Mouse (Mus musculus): ENCODE data around the gene Rest.
A peak's percentile ranks its signal among the peaks of the same experiment; 100 is the strongest.

Gene Rest

DNA sequence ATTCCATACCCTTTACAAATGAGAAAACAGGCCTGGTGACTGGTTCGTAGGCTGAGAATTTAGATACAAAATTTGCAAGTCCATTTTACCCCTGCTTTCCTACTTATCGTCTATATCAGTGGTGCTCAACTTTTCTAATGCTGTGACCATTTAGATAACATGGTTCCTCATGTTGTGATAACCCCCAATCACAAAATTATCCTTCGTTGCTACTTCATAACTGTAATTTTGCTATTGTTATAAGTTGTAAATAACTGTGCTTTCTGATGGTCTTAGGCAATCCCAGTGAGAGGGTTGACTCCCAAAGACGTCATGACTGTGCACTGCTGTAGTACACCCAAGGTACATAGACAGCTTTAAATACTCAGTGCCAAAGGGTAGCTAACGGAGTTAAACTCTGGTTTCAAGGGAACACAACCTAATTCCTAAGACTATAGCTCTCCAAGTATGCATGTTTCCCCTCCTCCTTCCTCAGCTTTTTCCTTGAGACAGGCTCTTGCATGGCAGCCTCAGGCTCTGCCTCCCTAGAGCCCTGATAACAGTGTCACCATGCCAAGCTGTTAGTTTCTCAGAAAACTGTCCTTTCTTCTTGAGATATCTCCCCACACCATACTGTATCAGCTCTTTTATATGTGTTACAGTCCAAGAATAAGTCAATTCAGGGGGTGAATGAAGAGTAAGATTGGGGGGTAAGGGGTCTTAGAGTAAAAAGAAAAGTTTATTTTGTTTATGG lies 42.7 kb downstream of the Rest start:
- Histone ChIP-seq H3K27me3 (ENCODE audit: insufficient read depth, low read length) (peaks cover 14% of the 10 kb centered on the region), H3K4me3 (replicated peaks; ENCODE audit: low read length) (peak overlapping the region; percentile 98), H3K36me3 (ENCODE audit: insufficient read depth, low read length) (peaks cover 46% of the 10 kb centered on the region), H3K9me3 (ENCODE audit: low read length) (no peaks in the 10 kb centered on the region), H3K4me1 (replicated peaks; ENCODE audit: low read depth, low read length) (peaks cover 32% of the 10 kb centered on the region)
- TF ChIP-seq CTCF (conservative IDR thresholded peaks at IDR 0.05; ENCODE audit: low read length), result no peak
- no peak for TF ChIP-seq POU5F1 (IDR thresholded peaks at IDR 0.05; ENCODE audit: borderline replicate concordance, low read length)
- TF ChIP-seq NANOG (IDR thresholded peaks at IDR 0.05; ENCODE audit: borderline replicate concordance, low read length), result no peak

DNA sequence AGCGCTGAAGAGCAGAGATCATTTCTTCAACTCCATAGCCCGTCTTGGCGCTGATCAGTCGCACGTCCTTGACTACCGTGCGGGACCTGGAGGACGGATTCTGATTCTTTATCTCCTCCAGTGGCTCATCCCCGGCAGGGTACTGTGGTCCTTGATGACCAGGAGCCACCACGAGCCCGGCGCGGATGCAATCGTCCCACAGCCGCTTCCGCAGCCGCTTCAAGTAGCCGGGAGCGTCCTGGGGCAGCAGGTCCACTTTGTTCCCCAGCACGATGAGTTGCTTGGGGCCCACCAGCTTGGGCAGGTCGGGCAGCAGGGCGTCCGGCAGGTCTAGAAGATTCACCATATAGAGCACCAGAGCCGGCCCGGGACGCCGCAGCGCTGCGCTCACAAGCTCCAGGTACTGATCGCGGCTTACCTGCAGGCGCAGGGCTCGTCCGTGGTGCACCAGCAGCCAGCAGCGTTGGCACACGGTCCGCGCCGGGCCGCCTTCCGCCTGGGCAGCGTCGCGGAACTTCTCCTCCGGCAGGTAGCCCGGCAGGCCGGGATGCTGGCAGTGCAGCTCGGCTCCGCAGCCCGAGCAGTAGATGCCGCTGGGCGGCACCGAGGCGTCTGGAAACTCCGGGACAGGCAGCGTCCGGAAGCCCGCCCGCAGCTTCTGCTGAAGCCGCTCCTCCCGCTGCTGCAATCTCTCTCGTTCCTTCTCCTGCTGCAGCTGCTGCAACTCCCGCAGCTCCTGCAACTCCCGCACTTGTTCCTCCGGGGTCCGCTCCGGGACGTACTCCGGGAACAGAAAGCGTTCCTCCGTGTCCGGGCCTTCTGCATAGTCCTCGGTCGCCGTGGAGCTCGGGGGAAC lies 44.0 kb downstream of the Rest start:
- Histone ChIP-seq H3K4me3 (replicated peaks; ENCODE audit: low read length) (peak overlapping the region; percentile 98), H3K9me3 (ENCODE audit: low read length) (no peaks in the 10 kb centered on the region), H3K4me1 (replicated peaks; ENCODE audit: low read depth, low read length) (peaks cover 38% of the 10 kb centered on the region), H3K36me3 (ENCODE audit: insufficient read depth, low read length) (peaks cover 54% of the 10 kb centered on the region), H3K27me3 (ENCODE audit: insufficient read depth, low read length) (peaks cover 14% of the 10 kb centered on the region)
- no peak for TF ChIP-seq NANOG (IDR thresholded peaks at IDR 0.05; ENCODE audit: borderline replicate concordance, low read length)
- TF ChIP-seq POU5F1 (IDR thresholded peaks at IDR 0.05; ENCODE audit: borderline replicate concordance, low read length), result no peak
- no peak for TF ChIP-seq CTCF (conservative IDR thresholded peaks at IDR 0.05; ENCODE audit: low read length)

DNA sequence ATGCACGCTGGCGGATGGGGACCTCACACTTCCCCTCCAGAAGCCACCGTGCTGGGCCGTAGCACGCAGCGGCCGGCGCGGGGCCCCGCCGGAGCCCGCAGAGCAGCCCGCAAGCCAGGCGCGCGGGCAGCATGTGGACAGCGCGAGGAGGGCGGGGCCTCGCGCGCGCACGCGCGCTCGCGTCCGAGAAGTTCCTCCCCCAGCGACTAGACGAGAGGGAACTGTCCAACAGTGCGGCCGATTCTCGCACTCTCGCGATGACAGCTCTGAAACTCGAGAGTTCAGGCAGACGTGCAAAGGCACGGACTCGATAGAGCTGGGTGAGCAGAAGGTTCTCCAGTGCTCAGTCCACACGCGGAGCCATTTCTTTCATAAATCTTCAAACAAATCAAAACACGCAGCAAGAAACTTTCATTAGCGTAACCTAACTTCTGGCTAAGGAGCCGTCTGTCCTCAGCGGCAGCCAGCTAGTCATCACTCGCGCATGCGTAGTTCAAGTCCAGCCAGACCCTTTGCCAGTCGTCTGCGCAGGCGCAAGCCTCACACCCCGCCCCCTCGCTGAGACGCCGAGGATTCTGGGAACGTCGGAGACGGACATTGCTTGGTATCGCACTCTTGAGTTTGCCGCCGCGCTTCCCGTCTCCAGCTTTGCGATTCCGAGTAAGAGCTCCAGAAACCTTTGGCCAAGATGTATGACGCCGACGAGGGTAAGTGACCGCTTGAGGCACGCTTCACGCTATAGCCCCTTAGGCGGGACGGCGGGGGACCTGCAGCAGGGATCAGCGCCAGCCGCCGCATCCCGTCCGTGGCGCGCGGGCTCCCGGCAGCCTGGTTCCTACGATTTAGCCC lies 44.9 kb downstream of the Rest start, which contains the start of the genes Noa1 and Polr2b:
Gene Noa1 (minus strand): TSS at position 161 of the 849 bp plus-strand sequence.
Gene Polr2b (plus strand): TSS at position 224 of the 849 bp plus-strand sequence.
- peaks cover 14% of the 10 kb centered on the region for H3K27me3 ChIP-seq (ENCODE audit: insufficient read depth, low read length)

DNA sequence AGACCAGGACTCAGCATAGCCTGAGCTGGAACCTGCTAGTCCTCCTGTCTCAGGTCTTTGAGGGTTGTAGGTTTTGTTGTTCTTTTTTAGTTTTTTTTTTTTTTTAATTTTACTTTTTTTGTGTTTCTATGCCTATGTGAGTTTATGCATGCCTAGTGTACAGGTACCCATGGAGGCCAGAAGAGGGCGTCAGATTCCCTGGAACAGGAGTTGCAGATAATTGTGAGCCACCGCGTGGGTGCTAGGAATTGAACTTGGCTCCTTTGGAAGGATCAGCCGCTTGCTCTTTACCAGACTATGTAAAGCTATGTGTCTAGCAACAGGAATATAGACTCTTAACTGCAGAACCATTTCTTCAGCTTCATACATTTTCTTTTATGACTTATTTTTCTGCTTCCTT lies 48.9 kb downstream of the Rest start:
- TF ChIP-seq POU5F1 (IDR thresholded peaks at IDR 0.05; ENCODE audit: borderline replicate concordance, low read length) (no peak), CTCF (conservative IDR thresholded peaks at IDR 0.05; ENCODE audit: low read length) (peak; percentile 40)

More for the DNA sequence above, 44.9 kb downstream of the Rest start, which contains the start of the genes Noa1 and Polr2b:
- peaks cover 38% of the 10 kb centered on the region for H3K4me1 ChIP-seq (replicated peaks; ENCODE audit: low read depth, low read length)
- peak within 1 kb of the TSS; percentile 98 for H3K4me3 ChIP-seq (replicated peaks; ENCODE audit: low read length)
- no peaks in the 10 kb centered on the region for H3K9me3 ChIP-seq (ENCODE audit: low read length)
- TF ChIP-seq CTCF (conservative IDR thresholded peaks at IDR 0.05; ENCODE audit: low read length), result no peak
- no peak for TF ChIP-seq POU5F1 (IDR thresholded peaks at IDR 0.05; ENCODE audit: borderline replicate concordance, low read length)
- no peak for TF ChIP-seq NANOG (IDR thresholded peaks at IDR 0.05; ENCODE audit: borderline replicate concordance, low read length)
- peaks cover 54% of the 10 kb centered on the region for H3K36me3 ChIP-seq (ENCODE audit: insufficient read depth, low read length)

DNA sequence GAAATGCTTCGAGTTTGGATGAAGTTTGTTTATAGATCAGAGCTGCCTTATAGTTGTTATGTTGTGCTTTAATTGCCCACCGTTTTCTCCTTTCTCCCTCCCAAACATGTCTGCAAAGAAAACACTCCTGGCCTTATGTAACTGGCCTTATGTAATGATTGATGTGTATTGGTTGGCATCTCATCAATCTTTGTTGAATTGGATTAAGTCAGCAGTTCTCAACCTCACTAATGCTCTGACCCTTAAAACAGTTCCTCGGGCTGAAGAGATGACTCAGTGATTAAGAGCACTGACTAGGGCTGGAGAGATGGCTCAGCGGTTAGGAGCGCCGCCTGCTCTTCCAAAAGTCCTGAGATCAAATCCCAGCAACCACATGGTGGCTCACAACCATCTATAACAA lies 49.7 kb downstream of the Rest start:
- Histone ChIP-seq H3K27me3 (ENCODE audit: insufficient read depth, low read length) (no peaks in the 10 kb centered on the region), H3K4me3 (replicated peaks; ENCODE audit: low read length) (no peak overlapping the region), H3K36me3 (ENCODE audit: insufficient read depth, low read length) (peaks cover 66% of the 10 kb centered on the region), H3K9me3 (ENCODE audit: low read length) (no peaks in the 10 kb centered on the region), H3K4me1 (replicated peaks; ENCODE audit: low read depth, low read length) (peaks cover 30% of the 10 kb centered on the region)
- no peak for TF ChIP-seq POU5F1 (IDR thresholded peaks at IDR 0.05; ENCODE audit: borderline replicate concordance, low read length)
- no peak for TF ChIP-seq CTCF (conservative IDR thresholded peaks at IDR 0.05; ENCODE audit: low read length)
- TF ChIP-seq NANOG (IDR thresholded peaks at IDR 0.05; ENCODE audit: borderline replicate concordance, low read length), result no peak

More for the DNA sequence above, 48.9 kb downstream of the Rest start:
- H3K4me3 ChIP-seq (replicated peaks; ENCODE audit: low read length), result no peak overlapping the region
- H3K27me3 ChIP-seq (ENCODE audit: insufficient read depth, low read length), result peaks cover 1% of the 10 kb centered on the region
- H3K4me1 ChIP-seq (replicated peaks; ENCODE audit: low read depth, low read length), result peaks cover 30% of the 10 kb centered on the region
- no peaks in the 10 kb centered on the region for H3K9me3 ChIP-seq (ENCODE audit: low read length)
- peaks cover 61% of the 10 kb centered on the region for H3K36me3 ChIP-seq (ENCODE audit: insufficient read depth, low read length)

DNA sequence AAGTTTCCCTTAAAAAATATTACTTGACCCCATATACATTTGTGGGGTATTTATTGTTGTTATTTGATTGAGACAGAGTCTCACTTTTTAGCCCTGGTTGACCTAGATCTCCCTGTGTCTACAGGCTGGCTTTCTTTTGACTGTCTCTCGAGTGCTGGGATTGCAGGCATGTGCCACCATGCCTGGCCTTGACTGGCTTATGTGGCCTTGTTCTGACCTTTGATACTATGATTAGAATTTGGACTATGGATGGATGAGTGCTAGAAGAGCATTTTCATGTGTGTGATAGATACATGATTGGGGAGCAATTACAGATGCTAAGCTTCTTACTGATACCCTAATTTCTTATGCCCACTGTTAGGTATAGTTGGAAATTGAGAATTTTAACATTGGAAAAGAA lies 59.6 kb downstream of the Rest start:
- Histone ChIP-seq H3K4me3 (replicated peaks; ENCODE audit: low read length) (no peak overlapping the region), H3K27me3 (ENCODE audit: insufficient read depth, low read length) (no peaks in the 10 kb centered on the region), H3K4me1 (replicated peaks; ENCODE audit: low read depth, low read length) (0 out of 2 replicates have a peak, but pooled peaks cover under 1% of the 10 kb centered on the region), H3K9me3 (ENCODE audit: low read length) (no peaks in the 10 kb centered on the region), H3K36me3 (ENCODE audit: insufficient read depth, low read length) (peaks cover 99% of the 10 kb centered on the region)
- no peak for TF ChIP-seq CTCF (conservative IDR thresholded peaks at IDR 0.05; ENCODE audit: low read length)
- TF ChIP-seq POU5F1 (IDR thresholded peaks at IDR 0.05; ENCODE audit: borderline replicate concordance, low read length), result no peak
- no peak for TF ChIP-seq NANOG (IDR thresholded peaks at IDR 0.05; ENCODE audit: borderline replicate concordance, low read length)

DNA sequence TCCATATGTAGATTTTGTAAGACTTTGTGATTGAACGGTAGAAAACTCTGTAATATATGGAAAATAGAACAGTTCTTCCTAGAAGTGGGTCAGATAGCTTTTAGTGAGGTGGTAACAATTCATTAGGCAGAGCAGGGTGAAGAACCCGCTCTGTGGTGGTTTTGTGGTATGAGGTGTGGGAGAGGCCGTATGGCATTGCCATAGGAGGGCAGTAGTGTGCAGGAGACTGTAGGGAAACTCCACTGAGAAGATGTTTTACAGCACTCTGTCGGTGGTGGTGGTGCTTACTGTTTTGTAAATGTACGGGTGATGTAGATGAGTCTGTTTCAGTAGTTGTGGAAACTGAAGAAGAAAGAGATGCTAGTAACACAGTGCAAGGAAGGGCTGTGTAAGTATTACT lies 64.9 kb downstream of the Rest start:
- Histone ChIP-seq H3K9me3 (ENCODE audit: low read length) (no peaks in the 10 kb centered on the region), H3K4me1 (replicated peaks; ENCODE audit: low read depth, low read length) (0 out of 2 replicates have a peak, but pooled peaks cover 6% of the 10 kb centered on the region), H3K4me3 (replicated peaks; ENCODE audit: low read length) (no peak overlapping the region), H3K27me3 (ENCODE audit: insufficient read depth, low read length) (no peaks in the 10 kb centered on the region), H3K36me3 (ENCODE audit: insufficient read depth, low read length) (peaks cover 93% of the 10 kb centered on the region)
- peak; percentile 29; the same call in 1 of the 2 replicates for TF ChIP-seq CTCF (conservative IDR thresholded peaks at IDR 0.05; ENCODE audit: low read length)
- no peak for TF ChIP-seq NANOG (IDR thresholded peaks at IDR 0.05; ENCODE audit: borderline replicate concordance, low read length)
- TF ChIP-seq POU5F1 (IDR thresholded peaks at IDR 0.05; ENCODE audit: borderline replicate concordance, low read length), result no peak
